Mouse (Mus musculus) macrophage (primary cell): ENCODE results near the gene Susd4. TPM values are rescaled to one million over a fixed set of nuclear protein-coding genes. Genes with fewer than 3 reads are reported as not detected.

Experiments
- H3K27ac ChIP-seq: fragments of 350-480 bp; formaldehyde crosslinking; 2 replicates; pipeline ENCODE4 v1.9.0; 2021
- H3K36me3 ChIP-seq: fragments of 350-480 bp; formaldehyde crosslinking; 2 replicates; pipeline ENCODE4 v1.9.0; 2021; ENCODE audit errors: inconsistent target
- H3K4me3 ChIP-seq: fragments of 350-480 bp; formaldehyde crosslinking; 2 replicates; pipeline ENCODE4 v1.9.0; 2021; ENCODE audit errors: inconsistent target
- H3K79me2 ChIP-seq: fragments of 350-480 bp; formaldehyde crosslinking; 2 replicates; pipeline ENCODE4 v1.9.0; 2021; ENCODE audit errors: inconsistent target
- WGBS: methylation state at CpG from one replicate; pipeline ENCODE4 v1.1.7; 2026; ENCODE audit warnings: inconsistent platforms; ENCODE audit not compliant: missing documents; 5-methylcytosine and 5-hydroxymethylcytosine counted together
- polyA plus RNA-seq: library from polyadenylated mRNA; stranded (reverse); fragments of 250-400 nt; gene quantifications from 3 replicates; pipeline ENCODE4 v1.2.4, GENCODE M21; 2018; ENCODE audit warnings: inconsistent platforms

Gene Susd4
- polyA plus RNA-seq, 1 experiment from 2014 or later = not detected

DNA sequence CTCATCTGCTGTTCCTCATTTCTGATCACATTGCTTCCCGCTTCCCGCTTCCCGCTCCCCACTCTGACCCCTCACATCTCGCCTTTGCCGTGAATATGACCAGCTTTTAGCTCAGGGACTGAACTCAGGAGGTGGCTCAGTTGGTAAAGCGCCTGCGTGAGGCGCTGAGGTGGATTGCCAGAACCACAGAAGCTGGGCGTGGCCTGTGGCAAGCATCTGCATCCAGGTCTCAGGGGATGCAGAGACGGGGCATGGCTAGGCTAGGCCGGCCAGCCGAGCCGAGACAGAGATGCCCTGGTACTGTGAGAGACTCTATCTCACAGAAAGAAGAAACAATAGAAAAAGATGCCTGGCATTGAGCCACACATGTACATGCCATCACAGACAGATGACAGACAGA is 93.0 kb downstream of the Susd4 start:
- no peaks in the 10 kb centered on the region for H3K36me3 ChIP-seq
- no peak overlapping the region for H3K4me3 ChIP-seq
- H3K79me2 ChIP-seq = no peaks in the 10 kb centered on the region
- no peak overlapping the region for H3K27ac ChIP-seq
- 86% methylated on average over 13 of the region's 13 CpGs for WGBS

DNA sequence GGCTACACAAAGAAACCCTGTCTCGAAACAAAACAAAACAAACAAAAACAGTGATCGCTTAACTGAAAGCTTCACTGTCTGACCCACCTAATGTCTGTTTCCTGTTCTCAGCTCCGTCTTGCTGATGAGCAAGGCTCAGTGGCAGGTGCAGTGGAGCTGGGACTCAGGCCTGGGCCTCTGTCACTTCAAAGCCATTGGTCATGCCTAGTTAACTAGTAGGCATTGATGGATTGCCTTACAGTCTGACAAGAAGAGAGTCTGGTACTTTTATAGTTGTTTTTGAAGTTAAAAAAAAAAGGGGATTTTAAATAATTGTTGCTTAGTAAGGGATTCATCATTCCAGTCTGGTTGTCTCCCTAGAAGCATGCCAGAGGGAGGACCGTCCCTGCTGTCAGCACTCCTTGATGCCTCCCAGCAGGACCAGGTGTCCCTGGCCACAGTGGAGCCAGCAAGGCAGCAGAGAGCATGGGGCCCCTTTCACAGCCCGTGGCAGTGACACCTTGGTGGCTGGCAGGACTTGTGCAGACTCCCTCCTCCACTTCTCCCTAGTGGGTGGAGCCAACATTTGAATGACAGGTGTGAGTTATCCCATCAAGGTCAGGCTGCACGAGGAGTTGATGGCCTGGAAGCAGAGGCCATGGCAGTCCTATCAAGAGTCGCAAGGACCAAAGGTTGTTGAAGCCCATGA is 98.2 kb downstream of the Susd4 start:
- Histone ChIP-seq H3K4me3 (no peak overlapping the region), H3K36me3 (no peaks in the 10 kb centered on the region), H3K79me2 (no peaks in the 10 kb centered on the region), H3K27ac (no peak overlapping the region)
- WGBS = 86% methylated on average over 7 of the region's 7 CpGs

DNA sequence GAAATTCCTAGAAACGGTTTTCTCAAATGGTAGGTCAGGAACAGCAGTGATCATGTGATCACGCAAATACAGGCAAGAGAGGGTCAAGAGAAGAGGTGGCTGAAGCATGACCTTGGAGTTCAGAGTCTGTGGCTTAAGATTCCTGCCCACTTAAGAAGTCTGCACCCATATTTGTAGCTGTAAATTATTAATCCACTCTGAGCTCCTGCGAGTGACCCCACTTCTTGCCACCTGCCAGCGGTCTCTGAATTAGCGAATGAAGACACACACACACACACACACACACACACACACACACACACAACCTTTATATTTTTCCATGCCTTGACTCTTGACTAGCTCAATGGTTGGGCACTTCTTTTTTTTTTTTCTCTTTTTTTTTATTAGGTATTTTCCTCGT is 99.7 kb downstream of the Susd4 start:
- Histone ChIP-seq H3K27ac (no peak overlapping the region), H3K4me3 (no peak overlapping the region), H3K36me3 (no peaks in the 10 kb centered on the region), H3K79me2 (no peaks in the 10 kb centered on the region)
- 92% methylated on average over 5 of the region's 6 CpGs for WGBS

DNA sequence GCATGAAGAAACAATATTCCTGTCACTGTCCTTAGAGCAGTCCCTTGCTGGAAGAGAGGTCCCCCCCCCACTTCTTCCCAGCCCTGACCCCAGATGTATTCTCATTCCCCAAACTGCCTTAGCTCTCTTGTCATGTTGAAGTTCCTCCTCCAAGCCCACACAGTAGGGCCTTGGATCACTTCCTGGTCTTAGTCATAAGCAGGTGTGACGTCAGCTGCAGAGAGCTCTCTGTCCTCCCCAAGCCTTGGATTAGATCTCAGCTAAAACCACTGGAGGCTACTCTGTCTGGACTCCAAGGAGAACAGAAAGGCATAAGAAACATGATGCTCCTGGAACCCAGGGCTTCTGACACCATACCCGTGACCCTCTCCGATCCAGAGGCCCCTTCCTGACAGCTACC is 104.2 kb downstream of the Susd4 start:
- H3K27ac ChIP-seq = no peak overlapping the region
- H3K79me2 ChIP-seq = no peaks in the 10 kb centered on the region
- 64% methylated on average over 3 of the region's 3 CpGs for WGBS
- H3K4me3 ChIP-seq = no peak overlapping the region
- no peaks in the 10 kb centered on the region for H3K36me3 ChIP-seq

DNA sequence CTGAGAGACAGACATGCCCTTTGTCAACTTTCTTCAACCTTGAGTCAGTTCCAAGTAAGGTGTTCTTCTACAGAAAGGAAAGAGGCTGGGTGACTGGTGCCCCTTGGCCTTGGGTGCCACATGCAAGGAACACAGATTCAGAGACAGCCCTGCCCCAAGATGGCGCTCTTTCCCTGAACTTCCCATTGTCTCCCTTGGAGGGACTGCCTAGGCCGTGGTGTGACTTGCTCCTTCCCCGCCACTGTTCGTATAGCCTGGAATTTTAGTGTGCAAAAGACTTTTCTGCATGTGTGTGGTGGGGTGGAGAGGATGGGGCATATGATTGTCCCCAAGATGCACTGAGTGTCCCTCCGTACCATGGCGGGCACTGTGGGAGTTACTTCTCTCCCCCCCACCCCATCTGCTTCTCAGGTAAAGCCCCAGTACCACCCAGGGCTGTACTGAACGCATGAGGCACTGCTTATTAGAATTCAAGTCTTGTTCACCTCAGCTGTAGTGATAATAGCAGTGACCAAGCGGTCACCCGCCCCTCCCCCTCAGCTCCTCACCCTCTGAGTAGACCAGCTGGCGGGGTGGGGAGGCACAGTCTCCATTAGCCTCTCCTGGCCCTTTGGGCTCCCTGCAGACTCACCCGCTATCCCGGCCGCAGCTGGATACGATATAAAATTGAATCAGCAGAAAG is 104.9 kb downstream of the Susd4 start:
- Histone ChIP-seq H3K36me3 (no peaks in the 10 kb centered on the region), H3K79me2 (no peaks in the 10 kb centered on the region), H3K27ac (no peak overlapping the region), H3K4me3 (no peak overlapping the region)
- WGBS = 84% methylated on average over 14 of the region's 14 CpGs

DNA sequence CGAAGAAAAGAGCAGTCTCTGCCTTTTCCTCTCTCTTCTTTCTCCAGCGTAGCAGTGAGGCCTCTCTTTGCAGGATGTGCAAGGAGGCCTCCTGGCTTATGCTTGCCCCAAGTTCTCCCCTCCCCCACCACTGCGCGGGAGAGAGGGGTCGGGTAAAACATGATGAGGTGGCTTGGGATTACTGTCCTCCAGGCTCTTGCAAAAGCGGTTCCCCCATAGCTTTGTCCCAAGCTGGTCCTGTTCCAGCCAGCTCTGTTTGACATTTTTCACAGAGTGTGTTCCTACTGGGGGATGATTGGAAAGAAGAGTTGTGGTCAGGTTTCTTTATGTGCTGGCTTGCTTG is 105.4 kb downstream of the Susd4 start:
- Histone ChIP-seq H3K4me3 (no peak overlapping the region), H3K79me2 (no peaks in the 10 kb centered on the region), H3K27ac (no peak overlapping the region), H3K36me3 (no peaks in the 10 kb centered on the region)
- 88% methylated on average over 4 of the region's 6 CpGs for WGBS

DNA sequence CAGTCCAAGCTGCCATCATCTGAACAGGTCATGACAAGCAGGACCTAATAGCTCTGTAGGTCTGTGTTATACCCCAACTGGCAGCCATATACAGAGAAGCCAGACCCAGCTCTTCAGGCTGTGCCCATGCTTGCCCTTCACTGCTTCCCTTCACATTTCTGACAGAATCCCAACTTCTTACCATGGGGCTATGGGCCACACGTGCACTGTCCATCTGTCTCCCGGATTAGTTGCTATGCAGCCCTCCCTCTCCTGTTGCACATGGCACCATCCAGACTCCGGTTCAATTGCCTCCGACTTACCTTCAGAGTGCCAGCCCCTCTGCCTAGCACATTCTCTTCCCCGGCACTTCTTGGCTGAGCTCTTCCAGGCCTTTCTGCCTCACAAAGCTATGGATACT is 114.5 kb downstream of the Susd4 start:
- Histone ChIP-seq H3K27ac (no peak overlapping the region), H3K4me3 (no peak overlapping the region), H3K79me2 (no peaks in the 10 kb centered on the region), H3K36me3 (no peaks in the 10 kb centered on the region)
- WGBS = 96% methylated on average over 5 of the region's 5 CpGs

DNA sequence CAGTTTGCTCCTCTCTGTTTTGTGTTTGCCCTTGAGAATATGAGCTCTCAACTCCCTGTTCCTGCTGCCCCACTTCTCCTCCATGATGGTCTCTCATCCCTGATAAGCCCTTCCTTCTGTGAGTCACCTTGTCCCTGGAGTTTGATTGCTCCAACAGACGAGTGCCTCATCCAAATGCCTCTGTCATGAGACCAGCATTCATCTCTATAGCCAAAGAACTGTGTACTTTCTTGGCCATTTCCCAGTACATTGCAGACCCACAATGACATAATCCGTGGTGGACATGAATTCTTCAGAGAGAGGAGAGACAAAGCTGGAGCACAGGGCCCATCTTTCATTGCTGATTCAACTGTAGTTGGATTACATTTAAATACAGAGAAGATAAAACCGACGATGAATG is 115.1 kb downstream of the Susd4 start:
- Histone ChIP-seq H3K4me3 (no peak overlapping the region), H3K79me2 (no peaks in the 10 kb centered on the region), H3K36me3 (no peaks in the 10 kb centered on the region), H3K27ac (no peak overlapping the region)
- 96% methylated on average over 4 of the region's 4 CpGs for WGBS

DNA sequence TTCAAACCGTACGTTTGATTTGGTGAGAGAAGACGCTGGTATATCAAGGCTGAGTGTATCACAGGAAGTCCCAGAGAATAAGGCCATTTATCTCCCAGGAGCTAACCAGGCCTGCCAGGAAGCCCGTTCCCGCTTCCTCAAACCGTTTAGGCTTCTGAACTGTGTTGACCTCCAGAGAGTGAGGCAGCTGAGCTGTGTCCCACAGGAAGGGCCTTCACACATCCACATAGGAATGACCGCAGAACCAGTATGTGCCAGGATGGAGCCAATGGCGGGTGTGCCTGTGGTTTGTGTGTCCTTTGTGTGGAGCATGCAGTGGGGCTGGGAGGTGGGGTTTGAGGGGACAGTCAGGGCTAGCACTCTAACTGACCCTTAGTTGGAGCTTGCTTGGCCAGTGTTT is 117.6 kb downstream of the Susd4 start:
- Histone ChIP-seq H3K36me3 (no peaks in the 10 kb centered on the region), H3K4me3 (no peak overlapping the region), H3K79me2 (no peaks in the 10 kb centered on the region), H3K27ac (no peak overlapping the region)
- WGBS = 82% methylated on average over 8 of the region's 8 CpGs

DNA sequence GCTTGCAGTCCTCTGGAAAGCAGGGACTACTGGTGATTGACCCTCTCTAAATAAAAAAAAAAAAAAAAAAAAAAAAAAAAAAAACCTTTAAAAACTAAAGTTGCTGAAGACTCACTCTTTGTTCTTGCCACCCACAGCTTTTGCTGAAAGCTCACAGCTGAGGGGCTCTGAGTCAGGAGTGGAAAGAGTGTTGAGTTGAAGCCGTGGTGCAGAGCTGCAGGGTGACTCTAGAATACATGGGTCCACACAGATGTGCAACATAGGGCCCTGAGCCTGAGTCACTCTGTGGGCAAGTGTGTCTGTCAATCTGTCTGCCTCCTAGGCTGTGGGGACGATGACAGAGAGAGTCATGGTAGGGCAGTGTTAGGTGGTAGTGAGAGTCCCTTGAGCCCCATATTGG is 119.0 kb downstream of the Susd4 start:
- H3K36me3 ChIP-seq = no peaks in the 10 kb centered on the region
- 96% methylated on average over 2 of the region's 2 CpGs for WGBS

DNA sequence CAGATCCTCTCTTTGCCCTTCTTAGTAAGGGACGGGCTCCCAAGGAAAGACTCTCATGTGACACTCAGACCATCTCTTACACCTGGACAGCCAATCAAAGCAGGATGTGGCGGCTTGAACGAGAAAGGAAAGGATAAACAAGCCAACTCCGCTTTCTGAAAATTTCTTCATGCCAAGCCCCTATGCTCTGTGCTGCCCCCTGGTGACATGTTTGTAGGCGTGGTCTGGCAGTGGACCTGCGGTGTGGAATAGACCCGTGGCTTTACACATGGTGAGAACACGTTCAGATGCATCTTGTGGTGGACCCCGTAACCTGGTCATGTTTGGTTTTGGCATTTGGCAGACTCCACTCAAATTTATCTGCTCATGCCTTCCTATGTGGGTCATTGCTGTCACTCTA is 132.0 kb downstream of the Susd4 start:
- Histone ChIP-seq H3K36me3 (no peaks in the 10 kb centered on the region), H3K27ac (no peak overlapping the region), H3K4me3 (no peak overlapping the region), H3K79me2 (no peaks in the 10 kb centered on the region)
- WGBS = 42% methylated on average over 9 of the region's 9 CpGs

More for the DNA sequence above, 119.0 kb downstream of the Susd4 start:
- Histone ChIP-seq H3K79me2 (no peaks in the 10 kb centered on the region), H3K4me3 (no peak overlapping the region), H3K27ac (no peak overlapping the region)

DNA sequence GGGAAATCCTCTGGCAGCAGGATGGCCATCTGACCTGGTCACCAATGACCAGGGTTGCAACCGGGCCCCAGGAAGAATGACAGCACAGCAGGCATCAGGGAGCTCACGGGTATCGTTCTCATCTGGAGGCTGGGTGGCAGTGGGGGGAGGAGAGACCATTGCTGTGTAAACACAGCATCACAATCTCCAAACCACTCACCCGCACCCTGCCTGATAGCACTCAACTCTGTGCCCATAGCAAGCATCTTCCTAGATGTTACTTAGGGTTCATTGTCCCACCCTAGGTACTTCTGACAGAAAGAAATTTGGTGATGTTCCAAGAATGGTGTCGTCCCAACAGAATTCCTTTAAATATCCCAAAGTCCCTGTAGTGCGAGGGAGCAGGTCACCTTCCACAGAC is 133.4 kb downstream of the Susd4 start:
- 91% methylated on average over 6 of the region's 6 CpGs for WGBS
- Histone ChIP-seq H3K27ac (no peak overlapping the region), H3K4me3 (no peak overlapping the region), H3K79me2 (no peaks in the 10 kb centered on the region), H3K36me3 (no peaks in the 10 kb centered on the region)

DNA sequence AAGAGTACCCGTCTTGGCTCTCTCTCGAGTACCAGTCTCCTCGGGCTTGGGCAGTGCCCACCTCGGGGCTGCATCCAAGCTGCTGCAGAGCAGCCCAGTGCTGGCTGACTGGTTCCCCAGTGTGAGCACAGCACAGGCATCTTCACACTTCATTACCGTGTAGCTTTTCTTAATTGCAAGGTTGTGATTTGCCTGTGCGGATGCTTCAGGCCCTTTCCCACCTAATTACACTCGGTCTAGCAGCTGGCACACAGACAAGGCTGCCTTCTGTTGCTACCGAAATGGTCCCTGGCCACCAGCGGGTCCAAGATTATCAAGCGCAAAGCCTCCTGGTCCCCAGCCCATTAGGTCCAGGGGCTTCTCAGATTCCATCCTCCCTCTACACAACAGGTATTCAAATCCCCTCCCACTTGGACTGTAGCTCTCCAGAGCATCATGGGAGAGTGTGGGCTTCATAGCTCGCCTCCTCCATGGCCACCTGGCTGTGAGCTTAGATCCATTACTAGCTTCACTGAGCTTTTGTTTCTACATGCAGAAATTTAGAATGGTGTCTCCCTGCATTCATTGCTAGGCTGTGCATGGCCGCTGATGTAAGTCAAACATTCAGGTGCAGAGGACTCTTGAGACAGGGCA is 134.0 kb downstream of the Susd4 start:
- no peaks in the 10 kb centered on the region for H3K79me2 ChIP-seq
- 93% methylated on average over 12 of the region's 12 CpGs for WGBS

DNA sequence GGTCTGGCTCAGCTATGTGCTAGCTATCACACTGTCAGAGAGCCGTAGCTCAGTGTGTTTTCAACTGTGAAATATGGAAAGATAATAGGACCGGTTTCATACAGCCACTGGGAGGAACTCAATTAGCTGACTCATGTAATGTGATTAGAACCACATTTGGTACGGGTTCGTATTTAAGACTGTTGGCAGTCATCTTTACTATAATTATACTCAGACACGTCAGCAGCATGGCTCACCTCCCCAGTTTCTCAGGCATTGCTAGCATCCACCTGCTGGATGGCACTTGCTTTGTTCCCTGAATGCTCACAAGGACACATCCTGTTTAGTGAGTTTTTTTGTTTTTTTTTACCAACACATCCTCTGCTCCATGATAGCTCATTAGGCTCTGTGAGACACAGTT is 138.4 kb downstream of the Susd4 start:
- WGBS = 34% methylated on average over 5 of the region's 5 CpGs
- H3K36me3 ChIP-seq = no peaks in the 10 kb centered on the region
- no peak overlapping the region for H3K27ac ChIP-seq
- no peak overlapping the region for H3K4me3 ChIP-seq
- H3K79me2 ChIP-seq = no peaks in the 10 kb centered on the region

More for the DNA sequence above, 134.0 kb downstream of the Susd4 start:
- no peaks in the 10 kb centered on the region for H3K36me3 ChIP-seq
- H3K27ac ChIP-seq = no peak overlapping the region
- no peak overlapping the region for H3K4me3 ChIP-seq

DNA sequence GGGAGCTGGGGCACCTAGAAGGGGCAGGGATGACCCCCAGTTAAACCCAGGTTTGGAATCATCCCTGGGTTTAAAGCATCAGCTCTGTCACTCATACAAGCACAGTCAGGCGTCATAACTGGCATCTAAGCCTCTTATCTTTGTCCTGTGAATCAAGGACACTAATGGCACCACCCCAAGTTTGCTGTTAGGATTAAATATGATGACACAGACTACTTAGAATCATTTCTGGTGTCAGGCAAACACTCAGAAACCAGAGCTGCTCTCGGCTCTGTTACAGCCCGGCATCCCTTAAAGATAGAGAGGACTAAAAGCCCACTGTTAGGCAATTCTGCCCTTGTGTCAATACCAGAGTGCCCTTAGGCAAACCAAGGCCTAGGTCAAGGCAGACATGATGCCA is 139.2 kb downstream of the Susd4 start:
- 98% methylated on average over 3 of the region's 3 CpGs for WGBS
- no peak overlapping the region for H3K4me3 ChIP-seq
- no peaks in the 10 kb centered on the region for H3K79me2 ChIP-seq
- no peaks in the 10 kb centered on the region for H3K36me3 ChIP-seq
- no peak overlapping the region for H3K27ac ChIP-seq
